Mouse (Mus musculus) neural tube, embryonic 12.5 days (tissue): Measurements from ENCODE around the gene Rsg1. TPM values are rescaled to one million over a fixed set of nuclear protein-coding genes. Genes with fewer than 3 reads are reported as not detected.

Experiments used
- ATAC-seq: fragments of 200-750 bp; cut with Nextera tagmentation; 2 replicates; pipeline ENCODE4 v1.8.0; 2017; ENCODE audit warnings: low read depth, mild to moderate bottlenecking, moderate TSS enrichment, moderate library complexity; ENCODE audit not compliant: low FRiP score
- H3K27ac ChIP-seq: fragments of 300-500 bp; sonication (generic); 2 replicates; pipeline ENCODE4 v1.5.1; 2016
- H3K27me3 ChIP-seq: fragments of 300-500 bp; sonication (generic); replicated peaks from 2 replicates; pipeline ENCODE4 v1.6.1; 2016; ENCODE audit warnings: mild to moderate bottlenecking
- H3K36me3 ChIP-seq: fragments of 300-500 bp; sonication (generic); 2 replicates; pipeline ENCODE4 v1.6.1; 2016; ENCODE audit warnings: mild to moderate bottlenecking
- H3K4me1 ChIP-seq: fragments of 300-500 bp; sonication (generic); 2 replicates; pipeline ENCODE4 v1.6.1; 2016
- H3K4me2 ChIP-seq: fragments of 300-500 bp; sonication (generic); replicated peaks from 2 replicates; pipeline ENCODE4 v1.6.1; 2016; ENCODE audit warnings: mild to moderate bottlenecking
- H3K4me3 ChIP-seq: fragments of 300-500 bp; sonication (generic); 2 replicates; pipeline ENCODE4 v1.5.1; 2016
- H3K9ac ChIP-seq: fragments of 300-500 bp; sonication (generic); 2 replicates; pipeline ENCODE4 v1.6.1; 2016; ENCODE audit warnings: mild to moderate bottlenecking
- H3K9me3 ChIP-seq: fragments of 300-500 bp; sonication (generic); 2 replicates; pipeline ENCODE4 v1.6.1; 2016; ENCODE audit warnings: mild to moderate bottlenecking
- WGBS: fragments of 180-500 bp; shearing (Covaris S2); methylation state at CpG from one replicate; pipeline ENCODE4 v1.1.7; 2016; 5-methylcytosine and 5-hydroxymethylcytosine counted together
- polyA plus RNA-seq: library from polyadenylated mRNA; unstranded; fragments of >200 nt; fragmentation: Nextera tagmentation; extraction: Ambion mirVana; gene quantifications from 2 replicates; pipeline ENCODE4 v1.2.1, GENCODE M21; 2016

The Rsg1 gene
- polyA plus RNA-seq, 1 experiment from 2014 or later: 5.5 TPM

DNA sequence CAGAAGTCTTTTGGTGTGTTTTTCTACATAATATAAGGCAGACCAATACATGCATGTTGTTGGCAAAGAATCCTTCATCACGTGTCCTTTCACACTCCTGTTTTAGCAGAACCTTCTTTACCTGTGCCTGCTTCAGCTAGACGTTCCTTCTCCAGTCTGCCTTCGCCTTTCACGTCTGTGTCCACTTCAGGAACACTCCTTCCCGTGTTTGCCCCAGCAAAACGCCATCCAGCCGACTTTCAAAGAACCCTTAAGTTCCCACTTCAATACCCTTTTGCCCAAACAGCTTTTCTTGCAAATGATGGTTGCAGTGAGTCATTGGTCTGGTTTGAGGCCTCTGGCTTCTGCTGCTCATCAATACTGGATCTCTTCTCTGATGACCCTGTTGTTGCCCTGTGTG, 22.5 kb upstream of the Rsg1 start:
- Histone ChIP-seq H3K36me3 (peaks cover 39% of the 10 kb centered on the region), H3K4me3 (no peak overlapping the region), H3K4me1 (peaks cover under 1% of the 10 kb centered on the region; the same call in 1 of the 2 replicates), H3K27me3 (no peaks in the 10 kb centered on the region), H3K27ac (no peak overlapping the region), H3K9me3 (no peaks in the 10 kb centered on the region), H3K9ac (no peak overlapping the region), H3K4me2 (no peak overlapping the region)
- 91% methylated on average over 7 of the region's 7 CpGs for WGBS
- ATAC-seq: no peak

DNA sequence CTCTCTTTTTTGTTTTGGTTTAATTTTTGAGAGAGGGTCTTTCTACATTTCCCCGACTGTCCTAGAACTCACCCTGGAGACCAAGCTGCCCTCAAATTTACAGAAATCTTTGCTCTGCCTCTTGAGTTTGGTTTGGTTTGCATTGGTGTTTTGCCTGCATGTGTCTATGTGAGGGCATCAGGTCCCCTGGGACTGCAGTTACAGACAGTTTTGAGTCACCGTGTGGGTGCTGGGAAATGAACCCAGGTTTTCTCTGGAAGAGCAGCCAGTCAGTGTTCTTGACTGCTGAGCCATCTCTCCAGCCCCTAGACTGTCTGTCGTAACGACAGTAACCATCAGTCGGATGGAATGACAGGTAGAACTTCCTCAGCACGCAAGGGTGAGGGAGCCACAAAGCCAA, 19.2 kb upstream of the Rsg1 start:
- H3K9me3 ChIP-seq: no peaks in the 10 kb centered on the region
- no peak for ATAC-seq
- peaks cover 71% of the 10 kb centered on the region for H3K36me3 ChIP-seq
- 98% methylated on average over 6 of the region's 6 CpGs for WGBS
- no peak overlapping the region for H3K9ac ChIP-seq
- no peaks in the 10 kb centered on the region for H3K27me3 ChIP-seq
- H3K27ac ChIP-seq: no peak overlapping the region
- no peak overlapping the region for H3K4me2 ChIP-seq
- H3K4me3 ChIP-seq: no peak overlapping the region
- no peaks in the 10 kb centered on the region for H3K4me1 ChIP-seq

DNA sequence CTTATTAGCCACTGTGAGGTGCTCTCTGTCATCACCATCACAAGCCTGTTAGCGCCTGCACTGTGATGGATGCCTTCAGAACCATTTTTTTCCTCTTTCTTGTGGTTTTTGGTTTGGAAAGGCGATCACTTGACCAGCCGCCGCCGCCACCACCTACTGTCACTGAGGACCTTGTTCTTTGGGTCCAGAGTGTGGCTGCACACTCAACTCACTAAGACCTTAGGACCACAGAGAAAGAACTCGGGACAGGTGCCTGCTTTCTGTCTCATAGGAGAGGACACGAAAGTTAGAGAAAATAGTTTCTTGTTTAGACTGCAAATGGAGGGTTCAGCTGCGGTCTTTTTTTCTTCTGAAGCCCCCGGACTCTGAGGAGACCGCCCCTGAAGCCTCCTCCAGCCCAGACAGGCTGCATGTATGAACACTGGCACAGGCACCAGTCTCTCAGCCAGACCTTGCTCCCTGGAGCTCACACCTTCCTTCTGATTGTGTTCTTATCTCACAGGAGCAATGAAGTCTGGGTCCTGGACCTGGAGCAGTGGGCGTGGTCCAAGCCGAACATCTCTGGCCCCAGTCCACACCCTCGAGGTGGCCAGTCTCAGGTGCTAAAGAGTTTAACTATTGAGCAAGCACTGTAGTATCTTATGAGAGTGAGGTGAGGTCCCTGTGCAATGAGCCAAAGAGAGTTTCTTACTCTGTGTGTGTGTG, 16.6 kb upstream of the Rsg1 start:
- no peak for ATAC-seq

DNA sequence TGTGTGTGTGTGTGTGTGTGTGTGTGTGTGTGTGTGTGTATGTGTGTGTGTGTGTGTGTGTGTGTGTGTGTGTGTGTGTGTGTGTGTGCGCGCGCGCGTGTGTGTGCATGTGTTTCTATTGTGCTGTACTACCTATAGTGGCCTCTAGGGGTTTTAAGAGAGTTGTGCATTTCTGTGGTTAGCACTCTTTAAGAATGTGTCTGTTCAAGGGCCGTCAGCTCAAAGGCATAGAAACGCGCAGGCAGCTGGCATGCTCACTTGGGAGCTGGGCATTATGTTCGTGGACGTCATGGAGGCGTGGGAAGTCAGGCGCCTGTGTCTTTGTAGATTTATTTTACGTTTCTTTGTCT, 16.1 kb upstream of the Rsg1 start:
- Histone ChIP-seq H3K4me3 (no peak overlapping the region), H3K27me3 (no peaks in the 10 kb centered on the region), H3K9me3 (no peaks in the 10 kb centered on the region), H3K4me2 (no peak overlapping the region), H3K36me3 (peaks cover 86% of the 10 kb centered on the region), H3K9ac (no peak overlapping the region), H3K27ac (no peak overlapping the region), H3K4me1 (no peaks in the 10 kb centered on the region)
- no peak for ATAC-seq
- 92% methylated on average over 12 of the region's 13 CpGs for WGBS

More for the DNA sequence above, 16.6 kb upstream of the Rsg1 start:
- Histone ChIP-seq H3K27me3 (no peaks in the 10 kb centered on the region), H3K4me1 (no peaks in the 10 kb centered on the region), H3K4me3 (no peak overlapping the region), H3K9me3 (no peaks in the 10 kb centered on the region), H3K27ac (no peak overlapping the region), H3K36me3 (peaks cover 83% of the 10 kb centered on the region), H3K4me2 (no peak overlapping the region), H3K9ac (no peak overlapping the region)
- 98% methylated on average over 13 of the region's 13 CpGs for WGBS

DNA sequence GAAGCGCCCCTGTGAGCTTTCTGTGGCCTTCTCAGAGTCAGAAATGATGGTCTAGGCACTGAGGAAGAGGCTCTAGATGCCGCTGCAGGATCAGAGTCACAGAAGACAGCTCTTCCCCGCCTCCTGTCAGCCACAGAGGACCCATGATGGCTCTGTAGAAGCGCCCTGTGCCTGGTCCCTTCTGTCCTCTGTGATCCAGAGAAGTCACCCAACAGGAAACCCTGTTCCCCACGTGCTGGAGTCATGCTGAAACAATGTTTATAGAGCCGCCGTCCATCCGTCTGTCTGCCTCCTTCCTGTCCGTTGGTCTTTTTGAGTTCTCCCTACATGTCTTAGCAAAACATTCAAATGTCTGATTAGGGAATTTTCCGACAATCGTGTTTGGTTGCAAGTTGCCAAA, 12.8 kb upstream of the Rsg1 start:
- no peaks in the 10 kb centered on the region for H3K9me3 ChIP-seq
- no peaks in the 10 kb centered on the region for H3K27me3 ChIP-seq
- H3K4me1 ChIP-seq: no peaks in the 10 kb centered on the region
- H3K4me2 ChIP-seq: no peak overlapping the region
- no peak for ATAC-seq
- WGBS: 82% methylated on average over 11 of the region's 11 CpGs
- H3K27ac ChIP-seq: no peak overlapping the region
- H3K36me3 ChIP-seq: peaks cover 69% of the 10 kb centered on the region
- H3K4me3 ChIP-seq: no peak overlapping the region
- H3K9ac ChIP-seq: no peak overlapping the region

DNA sequence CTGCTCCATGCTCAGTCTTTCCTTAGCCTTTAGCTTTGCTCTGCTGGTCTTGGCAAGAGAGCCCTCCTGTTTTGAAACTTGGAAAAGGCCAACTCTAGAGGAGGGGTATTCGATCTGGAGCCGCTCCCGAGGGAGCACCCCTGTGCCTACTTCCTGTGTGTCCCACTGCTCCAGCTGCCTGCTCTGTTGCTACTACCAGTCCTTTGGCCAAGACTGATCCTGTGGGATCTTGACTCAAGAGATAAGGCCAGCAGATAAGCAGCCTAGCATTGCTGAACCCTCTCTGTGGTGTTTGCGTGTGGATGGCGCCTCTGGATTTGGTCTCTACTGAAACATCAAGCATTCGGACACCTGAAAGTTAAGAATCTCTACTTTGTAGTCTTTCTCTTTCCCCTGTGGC, 11.6 kb upstream of the Rsg1 start:
- ATAC-seq: no peak
- Histone ChIP-seq H3K4me1 (no peaks in the 10 kb centered on the region), H3K27me3 (no peaks in the 10 kb centered on the region), H3K9me3 (no peaks in the 10 kb centered on the region), H3K4me3 (no peak overlapping the region), H3K27ac (no peak overlapping the region), H3K9ac (no peak overlapping the region), H3K36me3 (peaks cover 63% of the 10 kb centered on the region), H3K4me2 (no peak overlapping the region)
- 95% methylated on average over 6 of the region's 6 CpGs for WGBS

DNA sequence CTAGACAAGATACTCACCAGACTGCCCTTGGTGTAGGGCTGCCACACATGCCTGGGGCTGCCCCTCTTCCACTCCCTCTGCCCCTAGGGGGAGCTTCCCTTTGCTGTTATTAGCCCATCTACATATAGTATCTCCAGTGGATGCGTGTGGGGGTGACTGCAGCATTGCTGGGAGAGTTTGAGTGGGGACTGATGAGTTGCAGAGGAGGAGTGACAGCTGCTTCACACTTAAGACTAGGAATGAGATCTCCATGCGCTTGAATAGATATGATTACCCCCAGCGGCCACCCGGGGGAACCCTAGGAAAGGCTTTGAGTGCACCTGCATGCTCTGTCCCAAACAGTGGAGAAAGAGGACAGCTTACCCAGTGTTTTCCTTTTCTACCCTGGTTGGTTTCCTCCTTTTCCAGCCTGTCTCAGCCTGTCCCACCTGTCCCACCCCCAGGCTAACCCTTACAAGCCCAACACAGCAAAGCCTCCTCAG, 9.1 kb upstream of the Rsg1 start:
- Histone ChIP-seq H3K9me3 (no peaks in the 10 kb centered on the region), H3K4me3 (no peak overlapping the region), H3K27me3 (no peaks in the 10 kb centered on the region), H3K27ac (no peak overlapping the region), H3K4me1 (no peaks in the 10 kb centered on the region), H3K9ac (no peak overlapping the region), H3K36me3 (peaks cover 38% of the 10 kb centered on the region), H3K4me2 (no peak overlapping the region)
- 80% methylated on average over 4 of the region's 4 CpGs for WGBS
- no peak for ATAC-seq

DNA sequence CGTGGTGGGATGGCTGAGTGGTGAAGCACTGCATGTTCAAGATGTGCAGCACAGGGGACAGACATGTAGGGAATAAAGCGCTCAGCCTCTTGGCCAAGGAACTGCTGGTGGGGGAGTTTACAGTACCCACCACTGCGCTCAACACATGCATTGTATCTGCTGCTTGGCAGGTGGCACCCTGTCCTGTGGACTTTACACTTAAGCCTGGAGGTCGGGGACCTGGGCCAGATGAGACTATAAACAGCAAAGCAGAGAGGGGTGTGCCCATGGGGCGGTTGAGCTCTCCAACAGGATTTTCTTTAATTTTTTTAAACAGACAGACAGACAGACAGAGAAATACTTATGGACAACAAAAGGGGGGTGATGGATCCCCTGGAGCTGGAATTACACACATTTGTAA, 6.7 kb upstream of the Rsg1 start:
- no peaks in the 10 kb centered on the region for H3K4me1 ChIP-seq
- no peak overlapping the region for H3K4me2 ChIP-seq
- H3K9ac ChIP-seq: no peak overlapping the region
- H3K36me3 ChIP-seq: peaks cover 16% of the 10 kb centered on the region; the same call in 1 of the 2 replicates
- no peaks in the 10 kb centered on the region for H3K27me3 ChIP-seq
- H3K4me3 ChIP-seq: no peak overlapping the region
- no peak overlapping the region for H3K27ac ChIP-seq
- ATAC-seq: no peak
- 90% methylated on average over 5 of the region's 5 CpGs for WGBS
- no peaks in the 10 kb centered on the region for H3K9me3 ChIP-seq

DNA sequence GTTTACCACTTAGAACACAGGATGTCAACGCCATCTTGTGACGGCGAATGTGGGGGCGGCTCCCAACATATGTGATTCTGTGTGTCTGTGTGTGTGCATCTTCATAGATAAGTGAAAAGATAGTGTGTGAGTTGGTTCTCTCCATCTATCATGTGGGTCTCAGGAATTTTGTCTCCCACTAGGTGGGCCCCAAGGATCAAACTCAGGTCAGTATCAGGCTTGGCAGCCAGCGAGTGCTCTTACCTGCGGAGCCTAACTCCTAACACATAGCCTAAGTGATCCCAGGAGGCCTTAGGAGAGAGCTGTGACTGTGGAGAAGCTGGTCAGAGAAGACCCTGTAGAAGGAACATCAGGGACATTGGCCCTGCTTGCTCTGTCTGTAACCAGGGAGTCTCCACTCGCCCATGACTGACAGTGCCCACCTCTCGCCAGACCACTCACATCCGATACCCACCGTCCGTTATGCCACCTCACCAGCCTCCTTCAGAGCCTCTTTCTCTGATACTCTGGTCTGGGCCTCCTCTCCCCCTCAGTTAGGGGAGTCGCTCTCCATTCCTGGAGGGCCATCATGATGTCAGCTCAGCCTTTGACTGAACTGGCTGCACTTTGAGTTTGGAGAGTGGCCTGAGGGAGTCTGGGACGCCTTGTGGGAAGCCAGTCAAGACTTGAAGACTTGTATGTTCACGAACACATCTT, 3.1 kb upstream of the Rsg1 start:
- Histone ChIP-seq H3K27me3 (no peaks in the 10 kb centered on the region), H3K9ac (no peak overlapping the region), H3K4me3 (peak overlapping the region; percentile 31), H3K27ac (no peak overlapping the region), H3K4me2 (peak overlapping the region; percentile 56), H3K9me3 (no peaks in the 10 kb centered on the region), H3K4me1 (peaks cover 15% of the 10 kb centered on the region), H3K36me3 (0 out of 2 replicates have a peak, but pooled peaks cover 6% of the 10 kb centered on the region)
- 72% methylated on average over 14 of the region's 14 CpGs for WGBS
- ATAC-seq: no peak

DNA sequence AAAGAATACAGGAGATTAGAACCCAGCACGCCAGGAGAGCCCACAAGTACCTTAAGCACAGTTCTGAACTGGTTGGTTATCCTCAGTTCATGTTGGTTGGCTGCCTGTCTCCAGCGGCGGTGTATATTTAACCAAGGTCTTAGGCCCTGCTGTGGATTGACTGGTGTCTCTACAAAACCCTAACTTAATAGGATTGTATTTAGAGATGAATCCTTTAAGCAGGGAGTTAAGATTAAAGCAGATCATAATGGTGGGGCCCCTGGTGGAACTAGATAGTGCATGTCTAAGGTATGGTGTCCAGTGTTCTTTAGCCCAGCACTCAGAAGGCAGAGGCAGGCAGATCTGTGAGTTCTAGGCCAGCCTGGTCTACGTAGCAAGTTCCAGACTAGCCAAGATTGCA, 2.1 kb upstream of the Rsg1 start:
- Histone ChIP-seq H3K4me3 (no peak overlapping the region), H3K36me3 (0 out of 2 replicates have a peak, but pooled peaks cover 5% of the 10 kb centered on the region), H3K9me3 (no peaks in the 10 kb centered on the region), H3K4me1 (peaks cover 15% of the 10 kb centered on the region), H3K27me3 (no peaks in the 10 kb centered on the region), H3K9ac (no peak overlapping the region), H3K4me2 (no peak overlapping the region), H3K27ac (no peak overlapping the region)
- WGBS: 96% methylated on average over 4 of the region's 4 CpGs
- ATAC-seq: no peak

DNA sequence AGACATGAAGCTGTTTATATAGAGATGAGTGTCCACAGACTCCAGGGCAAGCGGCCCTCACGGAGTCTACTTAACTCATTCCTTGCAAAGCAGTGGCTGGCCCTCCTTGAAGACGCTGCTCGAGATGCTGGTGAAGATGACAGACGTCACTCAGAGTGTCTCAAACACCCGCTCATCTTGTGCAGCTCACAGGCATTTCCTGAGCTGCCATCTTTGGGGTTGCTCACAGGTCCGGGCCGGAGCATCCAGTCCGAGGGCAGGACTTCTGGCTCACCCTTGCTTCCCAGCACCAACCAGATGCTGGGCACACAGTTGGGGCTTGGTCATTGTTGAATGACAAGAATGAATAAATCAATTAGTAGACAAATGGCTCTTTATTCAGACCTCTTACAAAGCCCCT, 864 bp upstream of the Rsg1 start:
- ATAC-seq: no peak
- Histone ChIP-seq H3K27ac (no peak overlapping the region), H3K4me2 (peak overlapping the region; percentile 91; the same call in 1 of the 2 replicates), H3K4me3 (no peak overlapping the region), H3K27me3 (no peaks in the 10 kb centered on the region), H3K9ac (no peak overlapping the region), H3K4me1 (peaks cover 15% of the 10 kb centered on the region), H3K9me3 (no peaks in the 10 kb centered on the region), H3K36me3 (no peaks in the 10 kb centered on the region)
- 80% methylated on average over 9 of the region's 9 CpGs for WGBS

DNA sequence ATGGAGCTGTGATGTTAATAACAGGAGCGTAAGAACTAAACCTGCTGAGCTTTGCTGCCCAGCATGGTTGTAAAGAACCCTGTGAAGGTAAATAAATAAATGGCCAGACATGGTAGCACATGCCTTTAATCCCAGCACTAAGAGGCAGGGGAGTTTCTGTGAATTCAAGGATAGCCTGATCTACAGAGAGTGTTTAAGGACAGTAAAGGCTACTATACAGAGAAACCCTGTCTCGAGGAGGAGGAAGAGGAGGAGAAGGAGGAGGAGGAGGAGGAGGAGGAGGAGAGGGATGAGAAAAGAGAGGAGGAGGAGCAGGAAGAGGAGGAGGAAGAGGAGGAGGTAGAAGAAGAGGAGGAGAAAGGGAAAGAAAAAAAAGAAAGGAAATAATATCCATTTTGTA, 414 bp upstream of the Rsg1 start:
- 23% methylated on average over 2 of the region's 2 CpGs for WGBS
- Histone ChIP-seq H3K27ac (no peak overlapping the region), H3K36me3 (no peaks in the 10 kb centered on the region), H3K27me3 (no peaks in the 10 kb centered on the region), H3K9me3 (no peaks in the 10 kb centered on the region), H3K4me2 (peak overlapping the region; percentile 91), H3K4me1 (peaks cover 15% of the 10 kb centered on the region), H3K4me3 (0 out of 2 replicates have a peak overlapping the region, but pooled peaks have one; percentile 49), H3K9ac (no peak overlapping the region; the same call in 1 of the 2 replicates)
- ATAC-seq: peak; percentile 30; the same call in 1 of the 2 replicates
